Mouse (Mus musculus): ENCODE data around the gene Hck.

- no peak for TF ChIP-seq POLR2A (IDR thresholded peaks at IDR 0.05; ENCODE audit: insufficient read length, low read depth)
- no peak for TF ChIP-seq USF1 (IDR thresholded peaks at IDR 0.05; ENCODE audit: low read depth)
- no peak for TF ChIP-seq POLR2AphosphoS2 (IDR thresholded peaks at IDR 0.05; ENCODE audit: insufficient read length, low read depth)
- TF ChIP-seq MAX (IDR thresholded peaks at IDR 0.05; ENCODE audit: low read depth) = no peak
Observed at GRCm38 (mm10) chr2:153081866-153082265, 26.4 kb upstream of the Hck start.

All from myocyte (in vitro differentiated cells).